Mouse (Mus musculus) lung, postnatal 25 days (tissue): Measurements from ENCODE around the gene Olfr298.

Source experiments
- DNase-seq: peaks from one replicate; pipeline ENCODE4 v3.0.0; 2022; ENCODE audit warnings: low spot score

The Olfr298 gene

DNA sequence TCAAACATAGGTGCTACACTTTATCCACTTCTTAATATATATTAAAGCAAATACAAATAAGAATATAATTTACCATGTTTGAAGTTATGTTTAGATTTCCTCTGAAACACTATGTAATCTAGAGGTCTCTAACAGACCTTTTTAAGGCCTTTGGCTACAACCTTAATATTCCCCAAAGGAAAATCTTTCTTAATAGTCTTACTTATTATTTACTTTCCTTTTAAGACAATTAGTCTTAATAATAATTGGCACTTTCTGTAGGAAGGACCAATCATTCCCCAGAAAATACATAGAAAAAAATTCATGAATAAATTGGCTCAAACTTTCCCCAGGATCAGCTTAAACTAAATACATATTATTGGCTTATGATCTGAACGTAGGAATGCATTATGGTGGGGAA, at the start of gene Olfr298:
Olfr298 (minus strand) TSS at position 101 of the 400 bp plus-strand sequence.
- DNase-seq, result no peak

- DNase-seq, result no peak
These were observed 27.4 kb upstream of the Olfr298 start, which contains the start of gene Olfr297 for GRCm38 (mm10) chr7:86519668-86520067. TSS of gene Olfr297 (plus strand) at chr7:86519968.

GRCm38 (mm10) chr7:86459621-86460020, 32.7 kb downstream of the Olfr298 start, which contains the start of gene Olfr299:
TSS of gene Olfr299 (plus strand) at chr7:86459921.
- no peak for DNase-seq
